Mouse (Mus musculus): Measurements from ENCODE around the gene Tbc1d10b. TPM values are rescaled to one million over a fixed set of nuclear protein-coding genes. Genes with fewer than 3 reads are reported as not detected.

Tbc1d10b gene
- polyA plus RNA-seq, 1 experiment, result 6.3 TPM

DNA sequence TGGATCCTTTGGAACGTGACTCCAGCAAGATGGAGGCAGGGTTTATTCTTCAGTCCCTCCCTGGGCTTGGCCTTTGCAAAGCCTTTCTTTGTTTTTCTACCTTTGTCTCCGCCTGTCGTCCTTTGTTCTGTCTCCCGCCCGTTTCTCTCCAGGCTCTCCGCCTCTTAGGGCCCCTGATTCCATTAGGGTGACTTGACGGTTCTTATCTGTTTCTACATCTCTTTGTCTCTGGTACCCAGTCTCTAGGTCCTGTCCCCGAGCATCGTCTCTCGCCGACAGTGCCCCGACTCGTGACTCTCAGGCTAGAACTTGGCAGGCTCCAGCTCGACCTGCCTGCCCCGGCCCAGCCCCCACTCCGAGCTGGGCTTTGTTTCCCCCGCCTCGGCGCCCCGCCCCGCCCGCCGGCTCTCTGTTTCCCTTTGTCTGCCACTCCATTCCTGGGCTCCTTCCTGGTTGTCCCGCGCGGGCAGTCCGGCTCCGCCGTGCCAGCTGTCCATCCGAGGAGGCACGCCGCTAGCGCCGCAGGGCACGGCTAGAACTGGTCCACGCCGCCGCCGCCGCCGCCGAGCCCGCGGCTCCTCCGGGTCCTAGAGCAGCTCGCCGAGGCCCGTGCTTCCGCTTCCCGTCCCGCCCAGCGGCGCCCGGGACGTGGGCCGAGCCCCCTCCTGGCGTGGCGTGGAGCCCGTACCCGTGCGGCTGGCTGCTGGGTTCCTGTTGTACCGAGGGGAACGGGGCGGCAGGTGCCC, 24.5 kb upstream of the Tbc1d10b start, which contains the start of the genes Zfp553 and Sept1:
TSS of gene Zfp553 (plus strand) at position 440 of the 746 bp plus-strand sequence.
TSS of gene Sept1 (minus strand) at position 509 of the 746 bp plus-strand sequence.
- Histone ChIP-seq H3K4me1 (ENCODE audit: control insufficient read depth, insufficient read depth, low read length) (peaks cover 4% of the 10 kb centered on the region), H3K27ac (ENCODE audit: control insufficient read depth, insufficient read depth, low read depth, low read length) (peak within 1 kb of the TSS; percentile 81), H3K36me3 (ENCODE audit: control insufficient read depth, insufficient read depth, low read length) (no peaks in the 10 kb centered on the region), H3K27me3 (ENCODE audit: control insufficient read depth, insufficient read depth, low read length) (no peaks in the 10 kb centered on the region), H3K4me3 (ENCODE audit: control insufficient read depth, low read depth, low read length) (peak within 1 kb of the TSS; percentile 92)
- TF ChIP-seq CTCF (IDR thresholded peaks at IDR 0.05; ENCODE audit: control insufficient read depth, insufficient read depth, insufficient replicate concordance, low read depth, low read length), result no peak
- TF ChIP-seq POLR2A (IDR thresholded peaks at IDR 0.05; ENCODE audit: control insufficient read depth, low read depth, low read length), result peak; percentile 56

DNA sequence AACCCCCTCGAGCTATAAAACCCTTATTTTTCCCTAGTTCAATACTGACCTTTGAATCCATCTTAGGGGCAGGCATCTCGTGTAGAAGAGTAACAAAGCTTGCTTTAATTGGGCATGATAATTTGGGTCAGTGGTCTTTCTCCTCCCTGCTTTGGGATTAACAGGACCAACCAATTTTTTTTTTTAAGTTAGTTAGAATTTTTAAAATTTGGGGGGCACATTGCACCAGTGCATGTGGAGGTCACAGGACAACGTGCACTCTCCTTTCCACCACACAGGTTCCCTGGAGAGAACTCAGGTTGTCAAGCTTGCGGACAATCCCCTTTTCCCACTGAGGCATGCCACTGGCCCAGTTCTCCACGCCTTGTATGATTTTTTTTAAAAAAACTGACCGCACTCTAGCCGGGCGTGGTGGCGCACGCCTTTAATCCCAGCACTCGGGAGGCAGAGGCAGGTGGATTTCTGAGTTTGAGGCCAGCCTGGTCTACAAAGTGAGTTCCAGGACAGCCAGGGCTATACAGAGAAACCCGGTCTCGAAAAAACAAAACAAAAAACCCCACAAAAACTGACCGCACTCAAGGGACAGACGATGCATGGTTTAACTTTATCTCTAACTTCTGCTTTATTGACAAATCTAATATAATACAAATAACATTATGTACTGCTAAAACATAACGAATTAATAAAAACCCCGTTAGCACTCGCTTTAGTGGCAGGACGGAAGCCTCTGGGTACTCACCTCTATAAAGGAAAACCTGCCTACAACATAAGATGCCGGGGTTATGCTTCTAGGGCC, 23.8 kb upstream of the Tbc1d10b start:
- H3K27me3 ChIP-seq (ENCODE audit: control insufficient read depth, insufficient read depth, low read length), result no peaks in the 10 kb centered on the region
- TF ChIP-seq POLR2A (IDR thresholded peaks at IDR 0.05; ENCODE audit: control insufficient read depth, low read depth, low read length) (no peak), CTCF (IDR thresholded peaks at IDR 0.05; ENCODE audit: control insufficient read depth, insufficient read depth, insufficient replicate concordance, low read depth, low read length) (no peak)
- H3K27ac ChIP-seq (ENCODE audit: control insufficient read depth, insufficient read depth, low read depth, low read length), result peak overlapping the region; percentile 81
- H3K4me3 ChIP-seq (ENCODE audit: control insufficient read depth, low read depth, low read length), result peak overlapping the region; percentile 92
- H3K36me3 ChIP-seq (ENCODE audit: control insufficient read depth, insufficient read depth, low read length), result no peaks in the 10 kb centered on the region
- peaks cover 4% of the 10 kb centered on the region for H3K4me1 ChIP-seq (ENCODE audit: control insufficient read depth, insufficient read depth, low read length)

DNA sequence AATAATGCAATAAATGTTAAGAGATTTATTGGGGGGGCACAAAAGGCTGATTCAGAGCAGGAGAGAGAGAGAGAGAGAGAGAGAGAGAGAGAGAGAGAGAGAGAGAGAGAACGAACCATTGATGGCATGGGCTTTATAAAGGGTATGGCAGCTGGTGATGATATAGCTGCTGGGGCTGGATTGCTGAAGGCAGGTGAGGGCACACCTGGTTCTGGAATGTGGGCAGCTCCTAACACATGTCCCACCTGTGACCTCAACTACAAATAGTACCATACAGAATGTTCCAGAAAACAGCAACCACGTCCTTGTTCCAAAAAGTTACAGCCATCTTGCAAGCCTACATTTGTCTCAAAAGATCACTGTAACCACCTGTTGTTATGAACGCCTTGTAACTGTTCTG, 23.1 kb upstream of the Tbc1d10b start:
- no peak overlapping the region for H3K27ac ChIP-seq (ENCODE audit: control insufficient read depth, insufficient read depth, low read depth, low read length)
- no peaks in the 10 kb centered on the region for H3K36me3 ChIP-seq (ENCODE audit: control insufficient read depth, insufficient read depth, low read length)
- peaks cover 4% of the 10 kb centered on the region for H3K4me1 ChIP-seq (ENCODE audit: control insufficient read depth, insufficient read depth, low read length)
- H3K27me3 ChIP-seq (ENCODE audit: control insufficient read depth, insufficient read depth, low read length), result no peaks in the 10 kb centered on the region
- H3K4me3 ChIP-seq (ENCODE audit: control insufficient read depth, low read depth, low read length), result no peak overlapping the region
- TF ChIP-seq POLR2A (IDR thresholded peaks at IDR 0.05; ENCODE audit: control insufficient read depth, low read depth, low read length) (no peak), CTCF (IDR thresholded peaks at IDR 0.05; ENCODE audit: control insufficient read depth, insufficient read depth, insufficient replicate concordance, low read depth, low read length) (no peak)

DNA sequence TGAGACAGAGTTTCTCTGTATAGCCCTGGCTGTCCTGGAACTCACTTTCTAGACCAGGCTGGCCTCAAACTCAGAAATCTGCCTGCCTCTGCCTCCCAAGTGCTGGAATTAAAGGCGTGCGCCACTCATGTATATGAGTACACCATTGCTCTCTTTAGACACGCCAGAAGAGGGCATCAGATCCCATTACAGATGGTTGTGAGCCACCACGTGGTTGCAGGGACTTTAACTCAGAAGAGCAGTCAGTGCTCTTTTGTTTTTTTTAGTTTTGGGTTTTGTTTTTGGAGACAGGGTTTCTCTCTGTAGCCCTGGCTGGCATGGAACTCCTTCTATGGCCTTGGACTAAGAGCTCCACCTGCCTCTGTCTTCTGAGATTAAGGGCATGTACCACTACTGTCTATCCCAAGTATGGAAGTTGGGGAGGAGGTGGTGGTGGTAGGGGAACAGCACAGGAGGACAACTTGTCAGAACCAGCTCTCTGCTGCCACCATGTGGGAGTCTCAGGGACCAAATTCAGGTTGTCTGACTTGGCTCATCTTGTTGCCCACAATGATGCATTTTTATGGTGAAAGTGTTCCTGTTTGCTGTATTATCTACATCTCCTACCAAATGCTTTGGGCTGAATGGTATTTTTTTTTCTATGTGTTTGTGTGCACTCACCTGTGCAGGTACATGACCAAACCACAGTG, 20.5 kb upstream of the Tbc1d10b start:
- Histone ChIP-seq H3K27ac (ENCODE audit: control insufficient read depth, insufficient read depth, low read depth, low read length) (no peak overlapping the region), H3K4me3 (ENCODE audit: control insufficient read depth, low read depth, low read length) (no peak overlapping the region), H3K27me3 (ENCODE audit: control insufficient read depth, insufficient read depth, low read length) (no peaks in the 10 kb centered on the region), H3K4me1 (ENCODE audit: control insufficient read depth, insufficient read depth, low read length) (peaks cover 4% of the 10 kb centered on the region), H3K36me3 (ENCODE audit: control insufficient read depth, insufficient read depth, low read length) (no peaks in the 10 kb centered on the region)
- TF ChIP-seq CTCF (IDR thresholded peaks at IDR 0.05; ENCODE audit: control insufficient read depth, insufficient read depth, insufficient replicate concordance, low read depth, low read length), result peak; percentile 64; the same call in 1 of the 2 replicates
- TF ChIP-seq POLR2A (IDR thresholded peaks at IDR 0.05; ENCODE audit: control insufficient read depth, low read depth, low read length), result no peak

DNA sequence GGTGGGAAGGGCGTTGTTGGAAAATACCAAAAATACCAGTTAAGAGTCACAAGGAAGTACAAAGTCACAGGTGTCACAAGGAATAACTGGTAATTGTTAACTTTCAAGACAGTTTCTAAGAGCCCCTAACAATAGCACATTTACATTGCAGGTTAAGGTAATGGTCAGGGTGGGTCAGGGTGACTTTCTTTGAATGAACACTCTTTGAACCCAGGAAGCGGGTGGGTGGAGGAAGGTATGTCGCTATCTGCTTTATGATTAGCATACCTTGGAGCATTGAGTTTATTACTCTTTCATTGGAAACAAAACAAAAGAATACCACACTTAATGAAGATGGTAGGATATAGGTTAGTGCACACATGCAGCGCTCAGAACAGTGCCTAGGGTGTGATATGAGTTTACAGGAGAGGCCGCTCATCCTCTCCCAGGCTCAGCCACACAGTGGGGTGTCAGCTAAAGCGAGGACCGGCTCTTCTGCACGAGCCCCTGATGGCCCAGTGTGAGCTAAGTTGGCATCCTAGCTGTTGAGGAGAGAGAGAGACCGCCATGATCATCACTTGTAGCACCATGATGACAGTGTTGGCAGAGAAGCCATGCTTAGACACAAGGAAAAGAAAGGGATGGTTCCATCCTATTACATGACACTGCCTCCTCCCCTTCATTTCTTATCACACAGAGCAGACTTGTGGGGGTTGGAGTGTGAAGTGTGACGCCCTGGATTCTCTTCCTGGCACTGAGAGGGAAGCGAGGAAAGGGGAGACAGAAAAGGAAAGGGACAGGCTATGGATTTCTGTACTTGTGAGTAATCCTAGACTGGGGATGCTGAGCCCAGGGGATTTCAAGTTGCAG, 17.1 kb upstream of the Tbc1d10b start:
- Histone ChIP-seq H3K27me3 (ENCODE audit: control insufficient read depth, insufficient read depth, low read length) (no peaks in the 10 kb centered on the region), H3K36me3 (ENCODE audit: control insufficient read depth, insufficient read depth, low read length) (no peaks in the 10 kb centered on the region), H3K4me1 (ENCODE audit: control insufficient read depth, insufficient read depth, low read length) (no peaks in the 10 kb centered on the region), H3K4me3 (ENCODE audit: control insufficient read depth, low read depth, low read length) (no peak overlapping the region), H3K27ac (ENCODE audit: control insufficient read depth, insufficient read depth, low read depth, low read length) (no peak overlapping the region)
- no peak for TF ChIP-seq POLR2A (IDR thresholded peaks at IDR 0.05; ENCODE audit: control insufficient read depth, low read depth, low read length)
- no peak for TF ChIP-seq CTCF (IDR thresholded peaks at IDR 0.05; ENCODE audit: control insufficient read depth, insufficient read depth, insufficient replicate concordance, low read depth, low read length)

DNA sequence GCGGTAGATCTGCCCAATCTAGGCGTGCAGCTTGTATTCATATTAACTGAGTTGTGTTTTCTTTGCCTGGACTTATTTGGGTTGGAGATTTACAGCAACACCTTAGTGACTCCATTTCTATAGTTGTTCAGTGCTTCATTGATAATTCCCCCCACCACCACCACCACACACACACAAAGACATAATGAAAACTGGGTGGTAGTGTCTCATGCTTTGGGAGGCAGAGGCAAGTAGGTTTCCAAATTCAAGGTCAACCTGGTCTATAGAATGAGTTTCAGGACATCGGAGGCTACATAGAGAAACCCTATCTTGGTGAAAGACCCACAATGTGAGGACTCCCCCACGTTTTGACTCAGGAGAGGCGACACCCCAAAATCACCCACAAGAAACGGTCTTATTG, 16.3 kb upstream of the Tbc1d10b start:
- Histone ChIP-seq H3K27ac (ENCODE audit: control insufficient read depth, insufficient read depth, low read depth, low read length) (no peak overlapping the region), H3K27me3 (ENCODE audit: control insufficient read depth, insufficient read depth, low read length) (no peaks in the 10 kb centered on the region), H3K4me1 (ENCODE audit: control insufficient read depth, insufficient read depth, low read length) (no peaks in the 10 kb centered on the region), H3K4me3 (ENCODE audit: control insufficient read depth, low read depth, low read length) (no peak overlapping the region), H3K36me3 (ENCODE audit: control insufficient read depth, insufficient read depth, low read length) (no peaks in the 10 kb centered on the region)
- no peak for TF ChIP-seq CTCF (IDR thresholded peaks at IDR 0.05; ENCODE audit: control insufficient read depth, insufficient read depth, insufficient replicate concordance, low read depth, low read length)
- TF ChIP-seq POLR2A (IDR thresholded peaks at IDR 0.05; ENCODE audit: control insufficient read depth, low read depth, low read length), result no peak
